ENCODE assay signal across 21 mouse cellular contexts in the genomic region with DNA sequence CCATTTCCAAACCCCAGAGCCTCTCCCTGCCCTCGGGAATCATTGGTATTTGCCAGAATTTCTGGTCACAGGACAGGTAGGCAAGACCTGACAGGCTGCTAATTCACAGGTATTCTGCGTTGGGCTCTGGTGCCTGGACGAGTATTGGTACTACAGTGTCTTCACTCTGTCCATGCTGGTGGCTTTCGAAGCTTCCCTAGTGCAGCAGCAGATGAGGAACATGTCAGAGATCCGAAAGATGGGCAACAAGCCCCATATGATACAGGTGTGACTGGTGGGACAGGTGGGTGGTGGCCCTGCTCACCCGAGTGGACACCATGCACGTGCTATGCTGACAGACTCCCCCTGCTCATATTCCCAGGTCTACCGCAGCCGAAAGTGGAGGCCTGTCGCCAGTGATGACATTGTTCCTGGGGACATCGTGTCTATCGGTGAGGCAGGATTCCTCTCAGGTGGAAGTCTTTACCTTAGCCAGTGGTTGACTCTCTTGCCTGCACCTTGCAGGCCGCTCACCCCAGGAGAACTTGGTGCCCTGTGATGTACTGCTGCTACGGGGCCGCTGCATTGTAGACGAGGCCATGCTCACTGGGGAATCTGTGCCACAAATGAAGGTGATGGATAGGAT. TPM values are rescaled to one million over a fixed set of nuclear protein-coding genes. Genes with fewer than 3 reads are reported as not detected.
DNase-seq lines count a peak whose midpoint lies in the region; TF ChIP-seq lines count a peak whose summit lies in the region.
"Had no signal": no experiment of that assay in that cellular context is flagged by ENCODE, and none has a peak within 500 bp of the region (broad histone marks: within the 10 kb centered on the region; RNA-seq: fewer than 3 reads in every experiment).

No protein-coding gene starts in this region.

- H3K27ac ChIP-seq in gastrocnemius, adult 2 months: no peak overlapping the region
- H3K27ac ChIP-seq: embryonic facial prominence, embryonic 10.5 days; forebrain, embryonic 13.5 days; heart, embryonic 10.5 days; hindbrain, embryonic 13.5 days had no signal

- intact Hi-C loops in gastrocnemius, adult 2 months (cut with DNase I): no loop called here

- TF ChIP-seq CTCF in gastrocnemius, adult 2 months (IDR thresholded peaks at IDR 0.05): no peak

- peak; percentile 8 for DNase-seq in gastrocnemius, adult 2 months
- no peak for DNase-seq in gastrocnemius, postnatal 25 days
- DNase-seq in layer of hippocampus, adult 9-11 months: peak; percentile 0
- no peak for DNase-seq in layer of hippocampus, postnatal 36 days
- DNase-seq in testis, postnatal 10 days (ENCODE audit: low spot score): peak; percentile 34
- DNase-seq in testis, postnatal 14 days (ENCODE audit: low spot score): no peak
- peak; percentile 2 for DNase-seq in urinary bladder, postnatal 14 days (ENCODE audit: low spot score)
- no peak for DNase-seq in urinary bladder, postnatal 36 days (ENCODE audit: low spot score in 2 of 2)
- DNase-seq: adrenal gland, postnatal 25 days; cerebellum, adult 18-20 months; cerebellum, postnatal 10 days; forebrain, postnatal 0 days; heart, adult 18-20 months; heart, postnatal 10 days had no signal

- no peak overlapping the region for H3K4me3 ChIP-seq in gastrocnemius, adult 2 months
- H3K4me3 ChIP-seq: embryonic facial prominence, embryonic 10.5 days; forebrain, embryonic 13.5 days; heart, embryonic 10.5 days; hindbrain, embryonic 13.5 days had no signal

RNA-seq across cellular contexts. Expression of a gene that starts 5.9 kb away (rescaled TPM):
- total RNA-seq in gastrocnemius, adult 2 months (2021): 10 to 100 TPM; 15.6 to 17.1 TPM
- total RNA-seq in gastrocnemius, postnatal 25 days (2021): 10 to 100 TPM; 11.5 to 12.8 TPM
- total RNA-seq in layer of hippocampus, postnatal 36 days (2021): 10 to 100 TPM; 28.1 to 32.1 TPM

RNA-seq across cellular contexts. Expression of a gene that starts 5.9 kb away (rescaled TPM):
- total RNA-seq in gastrocnemius, adult 2 months (2021): 10 to 100 TPM in 1 of 2 experiments, 1 to 10 TPM in 1; 9.9 to 10.4 TPM
- 10 to 100 TPM in 1 of 2 experiments, 1 to 10 TPM in 1; 9.4 to 11.3 TPM for total RNA-seq in gastrocnemius, postnatal 25 days (2021)
- total RNA-seq in layer of hippocampus, postnatal 36 days (2021): 10 to 100 TPM; 40.3 to 40.6 TPM

RNA-seq across cellular contexts. Expression of a gene that starts 11.6 kb away (rescaled TPM):
- total RNA-seq in gastrocnemius, adult 2 months (2021): 1 to 10 TPM; 3.8 to 5.3 TPM
- total RNA-seq in gastrocnemius, postnatal 25 days (2021): 1 to 10 TPM; 1.8 to 3.8 TPM
- total RNA-seq in layer of hippocampus, postnatal 36 days (2021): 10 to 100 TPM; 12.0 to 17.3 TPM

RNA-seq across cellular contexts. Expression of a gene that starts 22.1 kb away (rescaled TPM):
- 1 to 10 TPM; 2.4 to 3.0 TPM for total RNA-seq in gastrocnemius, adult 2 months (2021)
- total RNA-seq in gastrocnemius, postnatal 25 days (2021): 1 to 10 TPM; 2.1 to 2.8 TPM
- 1 to 10 TPM in 1 of 2 experiments, not detected in 1; 1.3 TPM for total RNA-seq in layer of hippocampus, postnatal 36 days (2021)
- total RNA-seq: hematopoietic stem cell, adult 5-6 weeks; MEL had no signal

RNA-seq across cellular contexts. Expression of a gene that starts 25.4 kb away (rescaled TPM):
- total RNA-seq in gastrocnemius, adult 2 months (2021): under 1 TPM in 1 of 2 experiments, not detected in 1; 0.14 TPM
- under 1 TPM; 0.05 to 0.08 TPM for total RNA-seq in gastrocnemius, postnatal 25 days (2021)
- under 1 TPM; 0.60 to 0.68 TPM for total RNA-seq in layer of hippocampus, postnatal 36 days (2021)
- total RNA-seq: gastrocnemius, postnatal 36 days had no signal

Comparison
In these comparisons a context has a peak if more than half of its experiments do, and no peak if none do; other contexts are left out.
1. DNase-seq: peak in gastrocnemius, adult 2 months (single experiment), layer of hippocampus, adult 9-11 months (single experiment), testis, postnatal 10 days (single experiment) and urinary bladder, postnatal 14 days (single experiment); none in gastrocnemius, postnatal 25 days (single experiment), layer of hippocampus, postnatal 36 days (0 of 2), testis, postnatal 14 days (single experiment) and urinary bladder, postnatal 36 days (0 of 2).